Mouse (Mus musculus) intestine, postnatal 0 days (tissue): ENCODE measurements around the gene Prkch. TPM values are rescaled to one million over a fixed set of nuclear protein-coding genes. Genes with fewer than 3 reads are reported as not detected.

Experiments used
- ATAC-seq: fragments of 200-750 bp; cut with Nextera tagmentation; 2 replicates; pipeline ENCODE4 v1.8.0; 2017; ENCODE audit warnings: mild to moderate bottlenecking, moderate TSS enrichment, moderate library complexity
- H3K27ac ChIP-seq: fragments of 300-500 bp; sonication (generic); 2 replicates; pipeline ENCODE4 v1.5.1; 2014; ENCODE audit warnings: mild to moderate bottlenecking, low read depth, low read length, moderate library complexity
- H3K27me3 ChIP-seq: fragments of 300-500 bp; sonication (generic); replicated peaks from 2 replicates; pipeline ENCODE4 v1.6.1; 2014; ENCODE audit warnings: low read length, mixed read lengths; ENCODE audit not compliant: control insufficient read depth, insufficient read depth
- H3K36me3 ChIP-seq: fragments of 300-500 bp; sonication (generic); 2 replicates; pipeline ENCODE4 v1.6.1; 2014; ENCODE audit warnings: mild to moderate bottlenecking, moderate library complexity; ENCODE audit not compliant: control insufficient read depth, insufficient read depth
- H3K4me1 ChIP-seq: fragments of 300-500 bp; sonication (generic); replicated peaks from 2 replicates; pipeline ENCODE4 v1.6.1; 2014; ENCODE audit warnings: antibody characterized with exemption, low read length, mixed read lengths; ENCODE audit not compliant: control insufficient read depth, insufficient read depth
- H3K4me2 ChIP-seq: fragments of 300-500 bp; sonication (generic); replicated peaks from 2 replicates; pipeline ENCODE4 v1.6.1; 2014; ENCODE audit warnings: low read depth, mild to moderate bottlenecking, moderate library complexity
- H3K4me3 ChIP-seq: fragments of 300-500 bp; sonication (generic); 2 replicates; pipeline ENCODE4 v1.5.1; 2014; ENCODE audit warnings: low read depth, low read length
- H3K9ac ChIP-seq: fragments of 300-500 bp; sonication (generic); 2 replicates; pipeline ENCODE4 v1.6.1; 2014; ENCODE audit warnings: mild to moderate bottlenecking, low read depth, low read length
- H3K9me3 ChIP-seq: fragments of 300-500 bp; sonication (generic); 2 replicates; pipeline ENCODE4 v1.6.1; 2016; ENCODE audit warnings: mixed run types; ENCODE audit not compliant: control insufficient read depth
- CTCF ChIP-seq: sonication (generic); IDR thresholded peaks from 2 replicates; pipeline ENCODE4 v1.5.1; 2016; ENCODE audit warnings: low read depth, mild to moderate bottlenecking, control low read depth, antibody characterized with exemption, moderate library complexity
- WGBS: fragments of 180-500 bp; shearing (Covaris S2); extraction: QIAGEN DNeasy Blood & Tissue Kit; methylation state at CpG from one replicate; pipeline ENCODE4 v1.1.7; 2014; 5-methylcytosine and 5-hydroxymethylcytosine counted together
- polyA plus RNA-seq: library from polyadenylated mRNA; unstranded; fragments of >200 nt; fragmentation: Nextera tagmentation; extraction: Ambion mirVana; gene quantifications from 2 replicates; pipeline ENCODE4 v1.2.1, GENCODE M21; 2015

Gene Prkch
- polyA plus RNA-seq, 1 experiment from 2014 or later, result 3.7 TPM

DNA sequence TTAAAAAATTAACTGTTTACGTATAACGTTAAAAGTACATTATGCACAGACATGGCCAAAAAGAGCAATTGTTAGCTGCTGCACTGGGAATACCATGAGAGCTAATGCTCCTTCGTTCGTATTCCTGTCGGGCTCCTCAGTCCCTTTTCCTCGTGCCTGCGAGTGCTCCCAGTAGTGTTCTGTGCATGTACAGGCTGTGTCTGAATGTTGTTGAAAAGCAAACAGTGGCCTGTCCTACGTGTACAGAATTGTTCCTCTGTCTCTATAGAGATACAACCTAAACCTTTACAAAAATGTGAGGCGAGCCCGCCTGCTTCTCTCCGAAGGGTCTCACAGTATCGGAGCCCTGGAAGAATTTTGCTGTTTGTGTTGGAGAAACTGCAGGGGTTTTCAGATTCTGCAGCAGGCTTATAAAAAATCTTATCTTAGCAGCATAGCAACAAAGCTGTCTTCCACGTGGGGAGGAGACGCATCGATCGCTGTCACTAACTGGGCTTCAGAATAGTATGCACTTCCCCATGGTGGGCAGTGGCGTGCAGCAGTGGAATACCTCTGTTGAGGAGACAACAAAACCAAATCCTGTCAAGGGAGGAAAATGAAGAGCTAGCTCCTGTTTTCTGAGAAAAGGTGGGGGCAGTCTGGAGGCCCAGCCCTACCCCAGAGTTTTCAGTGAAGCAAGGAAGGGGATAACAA lies 147.4 kb downstream of the Prkch start:
- WGBS, result 59% methylated on average over 17 of the region's 17 CpGs
- TF ChIP-seq CTCF, result no peak
- Histone ChIP-seq H3K27me3 (no peaks in the 10 kb centered on the region), H3K36me3 (no peaks in the 10 kb centered on the region), H3K9me3 (no peaks in the 10 kb centered on the region), H3K4me3 (no peak overlapping the region), H3K4me2 (no peak overlapping the region), H3K27ac (no peak overlapping the region), H3K9ac (no peak overlapping the region), H3K4me1 (no peaks in the 10 kb centered on the region)
- ATAC-seq, result no peak

DNA sequence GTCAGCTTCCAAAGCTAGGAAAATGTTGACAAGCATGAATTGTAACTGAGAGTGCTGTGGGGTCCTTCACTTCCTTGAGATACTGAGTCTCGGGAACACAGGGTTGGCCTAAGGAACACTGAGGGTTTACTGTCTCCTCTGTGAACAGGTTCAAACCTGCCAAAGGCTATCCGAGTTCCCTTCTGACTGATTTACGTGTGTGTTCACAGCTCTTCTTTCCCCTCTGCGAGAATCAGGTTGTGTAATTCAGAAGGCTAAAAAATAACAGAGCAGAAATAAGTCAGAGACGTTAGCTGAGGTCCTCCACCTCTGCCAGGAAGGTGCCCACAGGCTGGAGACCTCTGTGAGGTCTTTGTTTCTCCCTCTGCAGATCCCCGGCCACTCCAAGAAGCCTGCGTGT lies 148.3 kb downstream of the Prkch start:
- Histone ChIP-seq H3K4me2 (no peak overlapping the region), H3K4me1 (no peaks in the 10 kb centered on the region), H3K4me3 (no peak overlapping the region), H3K9ac (no peak overlapping the region), H3K36me3 (no peaks in the 10 kb centered on the region), H3K9me3 (no peaks in the 10 kb centered on the region), H3K27me3 (no peaks in the 10 kb centered on the region), H3K27ac (no peak overlapping the region)
- TF ChIP-seq CTCF, result no peak
- 72% methylated on average over 7 of the region's 7 CpGs for WGBS
- ATAC-seq, result no peak

DNA sequence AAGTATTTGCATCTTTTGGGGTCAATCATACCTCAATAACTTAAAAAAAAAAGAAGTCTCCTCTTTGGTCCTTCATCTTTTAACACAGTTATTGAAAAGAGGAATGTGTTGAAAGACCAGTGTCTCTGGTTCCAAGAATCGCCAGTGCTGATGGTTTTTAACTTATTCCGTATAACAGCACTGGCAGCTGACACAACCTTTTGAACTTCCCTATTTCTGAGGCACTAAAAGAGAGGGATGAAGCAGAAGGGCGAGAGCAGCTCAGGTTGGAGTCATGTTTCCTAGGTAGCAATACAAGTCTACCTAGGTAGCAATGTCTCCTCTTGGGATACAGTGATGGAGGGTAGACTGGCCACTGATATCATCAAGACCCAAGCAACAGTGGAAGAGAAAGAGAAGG lies 152.3 kb downstream of the Prkch start:
- WGBS, result 80% methylated on average over 3 of the region's 3 CpGs
- Histone ChIP-seq H3K9ac (no peak overlapping the region), H3K4me1 (no peaks in the 10 kb centered on the region), H3K4me2 (no peak overlapping the region), H3K27me3 (no peaks in the 10 kb centered on the region), H3K9me3 (no peaks in the 10 kb centered on the region), H3K27ac (no peak overlapping the region), H3K36me3 (no peaks in the 10 kb centered on the region), H3K4me3 (no peak overlapping the region)
- ATAC-seq, result no peak
- no peak for TF ChIP-seq CTCF

DNA sequence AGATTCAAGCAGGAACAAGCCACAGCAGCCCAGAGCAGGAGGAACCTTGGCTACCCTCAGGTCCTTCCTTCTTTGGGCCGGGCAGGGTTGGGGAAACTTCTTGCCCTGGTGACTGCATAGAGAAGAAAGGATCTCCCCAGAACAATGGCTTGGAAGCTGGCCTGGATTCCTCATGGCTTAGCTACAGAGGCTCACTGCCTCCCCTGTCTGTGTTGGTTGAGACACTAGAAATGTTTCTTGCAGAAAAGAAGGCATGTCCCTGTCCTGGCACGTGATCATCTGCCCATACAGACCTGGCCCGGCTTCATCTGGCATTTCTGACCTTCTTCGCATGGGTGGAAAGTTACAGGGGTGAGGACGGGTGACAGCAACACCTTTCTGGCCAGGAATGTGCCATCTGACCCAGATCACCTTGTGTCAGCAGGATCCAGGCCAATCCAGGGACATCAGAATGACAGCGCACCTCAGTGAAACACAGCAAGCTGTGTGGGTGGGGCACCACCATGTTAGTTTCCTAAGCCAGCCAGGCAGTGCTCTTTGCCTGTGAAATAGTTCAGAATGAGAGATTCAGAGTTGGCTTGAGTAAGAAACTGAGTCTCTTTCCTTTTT lies 155.1 kb downstream of the Prkch start:
- H3K27me3 ChIP-seq, result no peaks in the 10 kb centered on the region
- no peak overlapping the region for H3K27ac ChIP-seq
- H3K4me3 ChIP-seq, result no peak overlapping the region
- H3K9me3 ChIP-seq, result no peaks in the 10 kb centered on the region
- ATAC-seq, result no peak
- no peaks in the 10 kb centered on the region for H3K4me1 ChIP-seq
- H3K4me2 ChIP-seq, result no peak overlapping the region
- H3K9ac ChIP-seq, result no peak overlapping the region
- TF ChIP-seq CTCF, result no peak
- WGBS, result 89% methylated on average over 6 of the region's 6 CpGs
- no peaks in the 10 kb centered on the region for H3K36me3 ChIP-seq

DNA sequence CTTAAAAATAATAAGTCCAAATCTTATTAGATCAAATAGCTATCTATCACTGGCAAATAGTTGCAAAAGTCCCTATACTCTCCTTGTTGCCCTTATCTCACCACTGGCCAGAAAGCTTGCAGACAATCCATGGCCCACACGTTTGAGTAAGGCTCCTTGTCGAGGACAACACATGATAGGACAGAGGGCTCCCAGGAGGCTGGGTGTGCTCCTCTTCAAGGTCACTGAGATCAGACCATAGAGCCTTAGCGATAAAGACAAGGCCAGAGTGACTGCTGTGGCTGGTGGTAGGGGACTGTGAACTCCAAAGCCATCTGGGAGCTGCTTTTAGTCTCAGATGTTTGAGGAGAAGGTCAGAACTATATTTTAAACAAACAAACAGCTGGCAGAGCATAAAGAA lies 158.0 kb downstream of the Prkch start:
- H3K4me1 ChIP-seq, result no peaks in the 10 kb centered on the region
- H3K4me3 ChIP-seq, result no peak overlapping the region
- no peak for ATAC-seq
- 42% methylated on average over 3 of the region's 3 CpGs for WGBS
- no peaks in the 10 kb centered on the region for H3K9me3 ChIP-seq
- no peaks in the 10 kb centered on the region for H3K27me3 ChIP-seq
- no peak overlapping the region for H3K9ac ChIP-seq
- TF ChIP-seq CTCF, result no peak
- H3K36me3 ChIP-seq, result no peaks in the 10 kb centered on the region
- no peak overlapping the region for H3K27ac ChIP-seq
- no peak overlapping the region for H3K4me2 ChIP-seq

DNA sequence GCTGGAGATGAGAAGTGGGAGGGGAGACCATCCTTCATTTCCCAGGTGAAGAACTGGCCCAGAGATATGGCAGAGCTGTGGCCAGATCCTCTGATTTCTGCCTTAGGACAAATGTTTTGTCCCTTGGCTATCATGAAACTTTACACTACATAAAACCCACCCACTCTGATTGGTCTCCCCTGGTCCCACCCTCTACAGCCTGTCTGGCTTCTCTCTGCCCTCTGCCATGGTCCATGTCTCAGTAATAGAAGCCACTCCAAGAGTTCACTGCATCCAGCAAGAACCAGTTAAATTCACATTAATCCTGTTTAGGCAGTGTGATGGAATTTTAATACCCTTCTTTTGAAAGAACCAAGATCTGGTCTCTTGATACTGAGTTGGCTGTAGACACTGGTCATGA lies 158.5 kb downstream of the Prkch start:
- H3K4me2 ChIP-seq, result no peak overlapping the region
- no peak for ATAC-seq
- H3K36me3 ChIP-seq, result no peaks in the 10 kb centered on the region
- no peaks in the 10 kb centered on the region for H3K4me1 ChIP-seq
- H3K9me3 ChIP-seq, result no peaks in the 10 kb centered on the region
- H3K27ac ChIP-seq, result no peak overlapping the region
- TF ChIP-seq CTCF, result no peak
- no peak overlapping the region for H3K4me3 ChIP-seq
- no peak overlapping the region for H3K9ac ChIP-seq
- H3K27me3 ChIP-seq, result no peaks in the 10 kb centered on the region
